Mouse (Mus musculus) ovary, adult 18-20 months (tissue): ENCODE data around the gene Espnl.

Experiments used
- DNase-seq: peaks from one replicate; pipeline ENCODE4 v3.0.0; 2022; ENCODE audit warnings: low spot score, mixed read lengths

Espnl gene

DNA sequence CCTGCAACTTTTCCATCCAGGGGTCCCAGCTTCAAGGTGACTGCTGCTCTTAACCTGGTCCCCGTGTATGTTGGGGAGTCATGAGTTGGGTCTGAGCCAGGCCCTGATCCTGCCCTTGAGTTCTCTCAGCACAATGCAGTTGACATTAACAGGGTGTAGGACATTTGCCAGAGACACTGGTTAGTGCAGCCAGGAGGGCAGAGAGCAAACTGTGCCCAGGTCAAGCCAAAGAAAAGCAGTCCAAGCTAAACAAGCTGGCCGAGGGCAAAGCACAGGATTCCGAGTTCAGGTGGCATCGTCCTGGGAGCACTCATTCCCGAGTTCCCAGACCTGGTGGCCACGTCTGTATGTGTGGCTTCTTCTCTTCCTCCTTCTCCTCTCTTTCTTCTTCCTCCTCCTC lies 4.2 kb upstream of the Espnl start:
- DNase-seq = no peak

DNA sequence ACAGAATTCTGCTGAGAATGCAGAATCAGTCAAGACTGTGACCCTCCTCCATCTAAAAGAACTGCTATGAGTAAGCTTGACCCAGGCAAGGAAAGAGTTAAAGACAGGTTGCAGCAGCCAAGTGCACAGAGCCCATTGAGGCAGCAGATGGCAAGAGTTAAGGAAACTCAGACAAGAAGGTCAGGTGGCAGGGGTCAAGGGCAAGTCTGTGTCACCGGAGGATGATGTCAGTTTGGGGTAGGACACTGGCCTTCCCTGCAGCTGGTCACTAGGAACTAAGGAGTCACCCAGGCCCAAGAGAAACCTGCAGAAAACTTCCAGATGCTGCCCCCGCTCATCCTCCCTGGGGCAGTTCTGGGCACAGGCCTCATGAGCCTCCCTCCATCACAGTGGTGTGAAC lies 2.8 kb downstream of the Espnl start:
- DNase-seq = no peak

DNA sequence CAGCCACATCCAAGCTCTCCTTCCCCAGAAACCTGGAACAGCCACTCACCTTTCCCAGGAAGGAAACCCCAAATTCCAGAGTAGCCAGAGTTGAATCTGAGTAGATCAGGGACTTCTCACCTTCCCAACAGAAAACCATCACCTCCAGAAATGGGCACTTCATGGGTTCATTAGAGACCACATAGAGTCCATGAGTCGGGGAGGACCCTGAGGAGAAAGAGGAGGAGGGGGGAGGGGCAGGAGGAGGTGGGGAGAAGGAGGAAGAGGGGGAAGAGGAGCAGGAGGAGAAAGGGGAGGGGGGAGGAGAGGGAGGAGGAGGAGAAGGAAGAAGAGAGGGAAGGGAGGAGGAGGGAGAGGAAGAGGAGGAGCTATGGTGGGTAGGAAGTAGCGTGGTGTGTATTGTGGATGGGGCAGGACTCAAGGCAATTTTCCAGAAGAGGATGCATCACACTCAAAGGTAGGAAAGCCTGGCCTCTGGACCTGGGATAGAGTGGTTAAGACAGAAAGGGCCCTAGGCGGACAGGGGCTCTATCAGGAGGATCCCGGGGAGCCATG lies 3.7 kb downstream of the Espnl start:
- no peak for DNase-seq

DNA sequence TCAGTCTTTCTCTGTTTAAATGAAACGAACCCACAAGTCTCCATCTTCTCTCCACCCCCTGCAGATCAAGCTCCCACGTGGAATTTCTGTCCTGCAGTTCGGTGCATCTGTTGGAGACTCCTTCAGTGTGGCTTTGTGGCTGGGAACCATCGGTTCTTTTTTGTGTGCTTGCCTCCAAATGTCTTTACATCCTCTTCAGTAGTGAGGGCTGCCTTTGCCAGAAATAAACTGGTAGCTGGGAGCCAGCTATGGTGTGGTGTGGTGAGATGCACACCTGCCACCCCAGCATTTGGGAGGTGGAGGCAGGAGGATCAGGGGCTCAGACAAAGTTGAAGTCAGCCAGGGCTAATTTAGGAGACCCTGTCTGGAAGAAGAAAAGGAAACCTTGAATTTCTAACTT lies 10.2 kb downstream of the Espnl start:
- DNase-seq = no peak

DNA sequence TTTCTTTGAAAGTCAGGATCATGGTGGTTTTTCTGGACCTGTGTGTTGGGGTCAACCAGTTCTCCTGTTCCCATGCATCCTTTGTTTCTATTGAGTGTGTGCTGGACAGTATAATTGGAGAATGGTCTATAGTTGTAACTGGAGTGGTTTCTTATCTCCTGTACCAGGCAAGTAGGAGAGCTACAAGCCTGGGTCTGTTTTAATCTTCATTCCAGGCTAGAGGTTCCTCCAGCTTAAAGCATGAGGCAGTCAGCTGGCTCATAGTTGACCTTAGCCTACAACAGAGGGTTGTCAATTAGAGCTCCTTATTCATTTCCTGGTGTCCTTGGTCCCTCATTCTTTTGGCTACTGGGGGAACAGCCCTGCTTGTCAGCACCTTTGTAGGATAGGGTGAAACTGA lies 11.7 kb downstream of the Espnl start:
- DNase-seq = no peak

DNA sequence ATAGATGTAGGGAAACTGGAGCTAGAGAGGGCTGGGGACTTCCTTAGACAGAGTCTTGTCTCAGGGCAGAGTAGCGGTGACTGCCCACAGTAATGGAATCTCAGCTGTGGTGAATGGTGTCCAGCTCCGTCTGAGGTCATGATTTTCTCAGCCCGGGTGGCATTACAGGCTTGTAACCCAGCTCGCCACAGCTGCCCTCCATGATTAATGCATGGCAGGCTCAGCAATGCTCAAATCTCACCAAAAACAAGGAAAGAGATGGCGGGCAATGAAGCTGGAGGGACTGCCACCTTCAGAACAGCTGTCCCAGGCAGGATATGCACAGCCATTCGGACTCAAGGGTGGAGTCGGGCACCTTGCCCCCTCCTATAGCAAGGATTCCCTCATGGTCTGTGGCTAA lies 15.5 kb downstream of the Espnl start:
- DNase-seq = no peak

DNA sequence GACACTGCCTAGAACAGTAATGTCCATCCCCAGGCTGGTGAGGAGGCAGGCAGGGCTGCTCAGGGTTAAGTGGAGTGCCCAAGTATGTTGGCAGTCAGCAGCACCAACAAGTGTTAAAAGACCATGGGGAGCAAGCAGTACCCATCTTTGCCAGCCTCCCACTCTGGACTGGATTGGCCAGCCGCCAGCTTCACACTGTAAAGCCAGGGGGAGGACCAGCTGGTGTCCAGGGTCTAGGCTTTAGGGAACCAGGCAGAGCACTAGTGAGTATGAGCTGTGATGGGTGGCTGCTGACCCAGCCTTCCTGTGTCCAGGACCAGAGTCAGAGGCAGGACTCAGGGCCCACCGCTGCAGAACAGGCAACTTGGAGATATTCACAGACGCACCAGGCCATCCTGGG lies 22.1 kb downstream of the Espnl start:
- DNase-seq = no peak

DNA sequence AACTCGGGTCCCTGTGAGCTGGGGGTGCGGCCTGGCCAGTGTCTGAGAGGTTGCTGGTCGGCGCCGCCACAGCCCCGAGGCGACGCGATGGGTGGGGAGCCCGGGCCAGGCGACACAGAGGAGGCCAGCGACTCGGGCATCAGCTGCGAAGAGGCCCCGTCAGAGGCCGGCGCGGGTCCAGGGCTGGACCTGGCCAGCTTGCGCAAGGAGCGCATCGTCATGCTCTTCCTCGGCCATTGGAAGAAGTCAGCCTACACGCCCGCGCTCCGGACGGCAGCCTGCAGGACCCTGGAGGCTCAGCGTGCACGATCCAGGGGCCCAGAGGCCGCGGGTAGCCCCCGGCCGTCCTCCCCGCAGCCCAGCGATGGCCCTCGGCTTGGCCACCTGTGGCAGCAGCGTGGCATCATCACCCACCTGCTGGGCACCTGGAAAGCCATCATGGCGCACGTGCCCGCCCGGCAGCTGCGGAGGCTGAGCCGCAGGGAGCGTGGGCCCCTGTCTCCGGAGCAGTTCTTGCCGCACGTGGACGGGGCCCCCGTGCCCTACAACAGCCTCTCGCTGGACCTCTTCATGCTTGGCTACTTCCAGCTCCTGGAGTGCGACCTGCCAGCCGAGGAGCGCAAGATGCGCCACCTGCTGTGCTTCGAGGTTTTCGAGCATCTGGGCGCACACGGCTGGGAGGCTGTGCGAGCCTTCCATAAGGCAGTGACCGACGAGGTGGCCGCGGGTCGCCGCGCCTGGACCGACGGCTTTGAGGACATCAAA lies 23.2 kb downstream of the Espnl start:
- DNase-seq = no peak

DNA sequence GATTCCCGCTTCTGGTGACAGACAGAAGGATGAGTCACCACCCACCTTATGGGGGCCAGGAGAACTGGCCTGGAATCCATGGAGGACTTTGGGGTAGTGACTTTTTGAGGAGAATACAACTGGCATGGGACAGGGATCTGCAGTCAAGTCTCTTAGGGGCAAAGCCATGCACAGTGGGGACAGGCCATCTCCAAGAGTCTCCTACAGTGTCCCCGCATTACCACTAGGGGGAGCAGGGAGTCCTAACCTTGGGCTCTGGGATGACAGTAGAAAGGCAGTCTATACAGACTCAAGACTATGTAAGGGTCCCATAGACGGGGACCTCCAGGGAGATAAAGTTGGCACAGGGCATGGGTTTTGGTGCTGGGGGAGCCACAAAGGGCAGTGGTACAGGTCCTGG lies 25.0 kb downstream of the Espnl start:
- DNase-seq = no peak

DNA sequence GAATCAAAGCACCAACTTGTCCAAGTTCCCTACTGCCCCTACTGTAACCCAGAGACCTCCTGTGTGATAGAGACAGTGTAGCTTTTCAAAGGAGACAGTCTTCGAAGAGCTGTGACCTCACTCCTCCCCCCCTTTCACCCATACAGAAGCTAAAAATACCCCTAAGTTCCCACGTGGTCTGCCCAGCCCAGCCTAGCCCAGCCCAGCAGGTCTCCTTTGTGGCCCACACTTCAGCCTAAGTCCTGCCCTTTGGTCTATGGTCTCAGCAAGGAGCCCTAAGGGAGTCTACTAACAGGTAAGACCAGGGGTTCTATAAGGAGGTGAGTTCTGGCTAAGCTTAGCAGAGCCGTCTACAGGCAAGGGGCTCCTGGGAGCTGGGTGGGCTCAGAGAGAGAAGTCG lies 29.0 kb downstream of the Espnl start, which contains the start of gene Klhl30:
Klhl30 (plus strand) TSS at position 176 of the 400 bp plus-strand sequence.
- DNase-seq = no peak

DNA sequence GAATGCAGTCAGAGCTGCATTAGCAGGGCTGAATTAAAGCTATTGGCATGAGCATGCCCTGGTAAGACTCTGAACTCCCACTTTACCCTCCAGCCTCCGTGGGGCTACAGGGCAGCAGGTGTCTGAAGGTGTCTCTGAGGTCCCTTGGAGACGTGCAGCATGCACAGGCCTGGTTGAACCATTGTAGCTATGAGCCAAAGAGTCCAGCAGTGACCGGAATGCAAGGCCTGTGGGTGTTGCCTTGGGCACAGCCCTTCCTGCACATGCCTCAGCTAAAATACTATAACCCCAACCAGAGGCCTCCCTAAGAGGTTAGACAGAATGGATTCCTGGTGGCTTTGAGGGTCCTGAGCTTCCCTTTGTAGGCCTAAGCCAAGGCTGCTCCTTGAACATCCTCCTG lies 29.4 kb downstream of the Espnl start:
- no peak for DNase-seq

DNA sequence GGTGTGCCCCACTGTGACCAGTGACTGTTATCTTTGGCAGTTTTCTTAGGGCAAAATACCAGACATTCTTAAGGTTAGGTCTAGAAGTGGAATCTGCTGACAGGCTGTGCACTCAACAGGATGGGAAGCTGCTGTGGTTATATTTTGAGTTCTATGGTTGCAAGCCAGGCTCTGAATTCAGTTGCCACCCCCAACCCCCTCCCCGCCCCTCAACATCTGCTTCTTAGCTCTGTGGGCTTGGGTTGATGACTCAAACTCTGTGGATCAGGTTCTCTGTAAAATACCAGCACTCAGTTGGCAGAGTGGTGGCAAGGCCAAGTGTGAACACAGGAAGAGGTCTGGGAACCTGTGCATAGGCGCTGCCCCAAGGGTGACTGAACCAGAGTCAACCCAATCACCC lies 30.4 kb downstream of the Espnl start:
- no peak for DNase-seq

DNA sequence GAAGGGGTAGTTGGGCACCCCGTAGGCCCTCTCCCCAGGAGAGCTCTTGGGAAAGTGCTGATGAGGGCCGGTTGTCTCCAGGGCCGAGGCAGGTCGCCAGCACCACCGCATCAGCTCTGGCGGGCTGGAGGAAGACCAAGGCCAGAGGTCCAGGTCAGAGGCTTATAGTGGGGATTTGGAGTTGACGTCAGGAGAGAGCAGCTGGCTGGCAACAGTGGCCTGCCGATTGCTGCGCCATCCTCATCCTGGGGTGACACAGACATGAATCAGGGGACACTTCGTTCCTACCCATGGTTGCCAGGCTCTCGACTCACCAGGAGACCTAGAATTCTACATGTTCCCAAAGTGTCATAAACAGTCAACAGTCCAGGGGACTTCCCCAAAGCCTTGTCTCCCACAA lies 34.2 kb downstream of the Espnl start:
- DNase-seq = no peak

DNA sequence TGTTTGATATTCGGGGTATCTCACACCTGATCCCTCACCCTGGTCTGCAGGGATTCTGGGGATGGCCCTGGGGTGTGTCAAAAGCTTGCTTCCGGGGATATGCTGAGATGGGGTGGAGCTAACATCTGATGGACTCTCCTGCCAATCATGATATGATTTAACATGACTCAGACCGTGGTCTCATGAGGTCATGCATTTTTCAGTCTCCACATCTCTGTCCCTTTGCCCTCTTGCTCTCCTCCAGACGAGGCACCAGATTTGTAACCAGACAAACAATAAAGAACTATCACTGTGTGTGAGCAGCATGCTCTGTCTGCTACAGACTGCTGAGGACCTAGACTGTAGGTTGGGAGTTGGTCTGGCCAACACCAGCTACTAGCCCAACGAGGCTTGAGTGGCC lies 40.2 kb downstream of the Espnl start:
- no peak for DNase-seq

DNA sequence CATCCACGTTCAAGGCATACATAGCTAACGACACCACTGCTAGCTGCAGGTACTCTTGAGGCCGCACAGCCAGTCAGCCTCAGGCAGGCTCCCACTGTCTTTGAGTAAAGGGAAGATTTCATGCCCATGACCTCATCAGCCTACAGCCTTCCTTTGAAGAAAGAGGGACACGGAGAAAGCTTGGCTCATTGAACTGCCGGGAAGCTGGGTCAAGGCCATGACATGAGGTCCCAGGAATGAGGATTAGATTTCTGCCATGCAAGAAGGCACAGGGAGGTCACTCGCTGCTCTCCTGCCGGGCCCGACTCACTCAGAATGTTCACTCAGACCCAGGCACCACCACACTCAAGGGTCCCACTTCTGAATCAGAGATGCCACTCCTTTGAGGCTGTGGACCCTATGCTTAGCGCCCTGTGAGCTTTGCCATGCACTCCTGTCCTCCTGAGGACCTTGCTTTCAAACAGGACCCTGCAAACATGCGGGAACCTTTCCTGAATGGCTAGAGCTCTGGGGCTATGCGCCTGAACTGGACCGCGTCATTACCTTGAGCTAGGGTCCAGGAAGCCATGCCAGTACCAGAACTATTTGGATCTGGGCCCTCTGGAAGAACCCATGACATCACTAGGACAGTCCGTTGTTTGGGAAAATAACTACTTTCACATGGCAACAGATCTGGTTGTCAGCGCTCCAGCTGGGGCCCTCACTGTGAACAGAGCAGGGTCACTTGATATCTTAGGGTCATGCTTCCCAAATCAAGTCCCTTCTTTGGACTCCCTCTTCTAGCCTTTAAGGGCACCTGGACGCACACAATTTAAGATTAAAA lies 43.2 kb downstream of the Espnl start:
- no peak for DNase-seq

DNA sequence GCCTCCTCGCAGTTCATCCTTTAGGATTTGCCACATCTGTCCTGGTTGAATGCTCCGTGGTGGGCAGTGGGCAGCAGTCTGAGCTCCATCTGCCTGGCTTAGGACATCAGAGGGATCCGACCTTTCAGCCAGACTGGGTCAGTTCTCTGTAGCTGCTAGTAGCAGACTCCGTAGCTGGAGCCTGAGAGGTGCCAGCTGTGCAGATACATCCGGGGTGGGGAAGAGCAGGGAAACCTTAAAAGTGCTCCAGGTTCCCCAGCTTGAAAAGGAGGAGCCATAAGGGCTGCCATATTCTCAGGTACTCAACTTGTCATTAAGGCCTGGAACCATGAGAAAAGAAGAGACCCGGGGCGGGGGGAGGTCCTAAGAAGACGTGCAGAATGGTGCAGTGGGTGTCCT lies 43.9 kb downstream of the Espnl start:
- DNase-seq = no peak

DNA sequence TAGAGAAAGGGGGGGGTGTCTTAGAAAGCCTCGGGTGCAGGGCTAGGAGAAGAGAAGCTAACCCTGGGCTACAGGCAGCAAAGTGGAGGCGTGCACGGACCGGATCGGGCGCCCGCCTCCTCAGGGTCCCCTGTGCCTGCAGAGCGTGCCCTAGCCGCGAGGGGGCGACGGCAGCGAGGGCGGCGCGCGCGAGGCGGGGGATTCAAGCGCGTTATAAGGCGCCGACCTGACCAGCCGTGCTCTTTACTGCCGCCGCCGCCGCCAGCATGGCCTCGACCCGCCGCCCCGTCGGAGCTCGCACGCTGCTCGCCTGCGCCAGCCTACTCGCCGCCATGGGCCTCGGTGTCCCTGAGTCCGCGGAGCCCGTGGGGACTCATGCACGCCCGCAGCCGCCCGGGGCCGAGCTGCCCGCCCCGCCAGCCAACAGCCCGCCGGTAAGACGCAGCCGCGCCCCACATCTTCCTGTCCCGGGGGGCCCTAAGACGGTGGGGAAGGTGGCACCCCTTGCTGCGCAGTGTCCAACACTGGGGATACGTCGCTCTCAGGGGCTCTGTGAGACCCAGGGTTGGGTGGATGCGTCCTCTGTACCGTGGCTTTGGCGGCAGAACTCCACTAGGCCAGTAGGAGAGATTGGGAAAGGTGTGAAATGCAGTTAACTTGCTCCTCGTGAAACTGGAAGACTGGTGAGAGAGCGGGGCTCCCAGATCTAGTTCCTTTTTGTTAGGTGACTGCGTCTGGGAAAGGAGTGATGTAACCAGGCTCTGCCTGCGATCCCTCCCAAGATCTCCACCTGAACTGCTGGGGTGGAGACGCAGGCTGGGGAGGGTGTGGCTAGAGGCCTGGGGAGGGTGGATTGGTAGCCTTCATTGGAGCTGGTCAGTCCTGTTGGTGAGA lies 44.6 kb downstream of the Espnl start, which contains the start of gene Erfe:
Erfe (plus strand) TSS at position 216 of the 894 bp plus-strand sequence.
- peak; percentile 27 for DNase-seq

DNA sequence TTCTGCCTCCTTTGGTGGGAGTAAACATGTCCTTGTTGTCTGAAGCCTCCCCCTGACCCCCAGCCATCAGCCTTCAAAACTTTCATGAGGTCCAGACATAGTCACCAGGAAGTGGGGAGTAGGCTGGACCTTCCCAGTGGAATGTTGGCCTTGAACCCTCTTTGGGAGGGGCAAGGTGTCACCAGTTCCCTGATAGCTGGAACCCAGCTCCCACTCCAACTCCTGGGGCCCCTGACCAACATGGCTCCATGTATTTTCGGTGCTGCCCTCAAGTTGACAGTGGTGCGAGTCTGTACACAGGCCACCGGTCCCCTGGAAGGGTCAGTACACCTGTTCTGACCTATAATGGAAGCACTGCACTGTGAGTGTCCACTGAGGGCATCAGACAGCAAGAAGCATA lies 45.4 kb downstream of the Espnl start:
- DNase-seq = no peak

DNA sequence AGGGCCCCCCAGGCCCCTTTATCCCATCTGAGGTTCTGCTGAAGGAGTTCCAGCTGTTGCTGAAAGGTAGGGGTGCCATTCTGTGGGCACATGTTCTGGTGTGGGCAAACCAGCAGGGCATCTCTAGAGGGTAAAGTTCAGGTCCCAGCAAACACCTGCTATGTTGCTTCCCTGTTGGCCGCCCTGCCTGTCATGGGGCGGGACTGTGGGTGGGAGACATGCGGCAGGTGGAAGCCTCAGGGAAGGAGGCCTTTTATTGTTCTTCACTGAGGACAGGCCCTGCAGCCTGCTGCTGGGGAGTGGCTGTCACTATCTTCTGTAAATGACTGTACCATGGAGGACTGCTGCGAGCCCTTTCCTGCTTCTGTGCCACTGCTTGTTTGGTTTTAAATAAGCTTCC lies 47.5 kb downstream of the Espnl start:
- DNase-seq = no peak

DNA sequence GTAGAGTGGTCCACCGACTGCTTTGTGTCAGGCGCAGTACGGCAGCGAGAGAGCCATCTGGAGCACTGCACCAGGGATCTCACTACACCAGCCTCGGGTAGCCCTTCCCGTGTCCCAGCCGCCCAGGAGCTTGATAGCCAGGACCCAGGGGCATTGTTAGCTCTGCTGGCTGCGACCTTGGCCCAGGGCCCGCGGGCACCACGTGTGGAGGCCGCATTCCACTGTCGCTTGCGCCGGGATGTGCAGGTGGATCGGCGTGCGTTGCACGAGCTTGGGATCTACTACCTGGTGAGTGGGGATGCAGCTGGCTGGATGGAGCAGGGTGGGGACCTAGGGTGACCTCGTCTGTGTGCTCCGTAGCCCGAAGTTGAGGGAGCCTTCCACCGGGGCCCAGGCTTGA lies 48.2 kb downstream of the Espnl start:
- no peak for DNase-seq

DNA sequence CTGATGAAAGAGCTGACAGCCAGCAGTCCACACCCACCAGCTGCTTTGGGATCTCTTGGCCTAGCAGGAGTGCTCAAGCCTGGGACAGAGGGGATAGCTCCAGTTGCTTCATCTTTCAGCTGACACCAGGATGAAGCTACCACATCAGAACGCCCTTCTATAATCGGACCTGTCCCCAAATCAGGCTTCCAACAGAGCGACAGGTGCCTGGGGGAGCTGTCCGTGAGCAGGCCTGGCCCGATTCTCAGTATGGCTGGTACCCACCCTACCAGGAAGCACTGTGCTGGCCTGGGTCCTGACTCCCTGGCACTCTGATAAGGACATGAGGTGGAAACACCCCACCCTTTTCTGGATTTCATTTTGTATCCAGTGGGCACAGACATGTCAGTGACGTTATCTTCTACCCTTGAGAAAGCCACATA lies 51.5 kb downstream of the Espnl start:
- DNase-seq = no peak

DNA sequence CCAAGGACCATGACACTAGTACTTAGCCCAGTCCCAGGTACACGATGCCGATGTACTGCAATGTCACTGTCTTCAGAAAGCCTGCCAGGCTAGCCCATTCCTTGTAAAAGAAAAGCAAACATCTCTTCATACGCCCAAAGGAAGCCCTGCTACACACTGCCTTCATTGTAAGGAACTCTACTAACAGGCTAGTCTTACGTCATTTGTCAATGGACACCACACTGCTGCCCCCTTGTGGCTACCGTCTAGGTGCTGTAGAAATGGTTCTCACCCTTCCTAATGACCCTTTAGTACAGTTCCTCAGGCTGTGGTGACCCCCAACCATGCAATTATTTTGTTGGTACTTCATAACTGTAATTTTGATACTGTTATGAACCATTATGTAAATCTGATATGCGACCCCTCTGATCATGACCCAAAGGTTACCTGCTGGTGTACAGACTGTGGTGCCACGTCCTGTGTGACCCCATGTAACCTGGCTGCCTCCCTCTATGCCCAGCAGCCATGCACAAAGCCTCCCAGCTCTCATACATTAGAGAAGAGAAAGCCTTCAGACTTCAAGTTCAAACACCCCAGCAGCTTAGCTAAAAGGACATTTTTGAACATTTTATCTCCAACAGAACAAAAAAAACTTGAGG lies 58.7 kb downstream of the Espnl start:
- DNase-seq = no peak
